Mouse (Mus musculus) G1E (cell line): ENCODE results near the gene Rgs3. TPM values are rescaled to one million over a fixed set of nuclear protein-coding genes. Genes with fewer than 3 reads are reported as not detected.

Source experiments
- ATAC-seq: 2 replicates; pipeline ENCODE4 v1.8.0; 2016; ENCODE audit warnings: mild to moderate bottlenecking; ENCODE audit not compliant: insufficient number of reproducible peaks, poor library complexity, low FRiP score, severe bottlenecking; ENCODE audit errors: extremely low read depth
- DNase-seq: peaks from one replicate; pipeline ENCODE4 v3.0.0; 2012; ENCODE audit warnings: low spot score
- H3K27me3 ChIP-seq: 2 replicates; pipeline ENCODE4 v1.6.1; 2012; ENCODE audit warnings: mild to moderate bottlenecking, low read length, inconsistent platforms; ENCODE audit not compliant: insufficient read depth
- H3K36me3 ChIP-seq: replicated peaks from 2 replicates; pipeline ENCODE3; 2012; ENCODE audit warnings: mild to moderate bottlenecking, inconsistent platforms
- H3K4me1 ChIP-seq: 2 replicates; pipeline ENCODE4 v1.6.1; 2012; ENCODE audit warnings: low read depth, low read length, inconsistent platforms, mixed read lengths; ENCODE audit not compliant: insufficient read depth
- H3K4me3 ChIP-seq: 2 replicates; pipeline ENCODE4 v1.5.1; 2012; ENCODE audit warnings: low read depth, mild to moderate bottlenecking, inconsistent platforms, low read length, moderate library complexity, mixed read lengths
- H3K9me3 ChIP-seq: replicated peaks from 2 replicates; pipeline ENCODE4 v1.6.1; 2012; ENCODE audit warnings: inconsistent platforms
- CTCF ChIP-seq: IDR thresholded peaks from 2 replicates; pipeline ENCODE4 v1.5.1; 2012; ENCODE audit warnings: low read depth, low read length, inconsistent platforms, mixed read lengths
- GATA1 ChIP-seq: IDR thresholded peaks from 2 replicates; pipeline ENCODE4 v1.6.1; 2012; ENCODE audit warnings: borderline replicate concordance, low read length, inconsistent platforms, mixed read lengths
- GATA2 ChIP-seq: IDR thresholded peaks from 2 replicates; pipeline ENCODE4 v1.6.1; 2012; ENCODE audit warnings: low read depth, low read length, inconsistent platforms, borderline replicate concordance
- POLR2AphosphoS5 ChIP-seq: IDR thresholded peaks from 2 replicates; pipeline ENCODE4 v1.6.1; 2012; ENCODE audit warnings: low read depth, low read length, inconsistent platforms; ENCODE audit not compliant: insufficient replicate concordance
- TAL1 ChIP-seq: conservative IDR thresholded peaks from 2 replicates; pipeline ENCODE4 v1.6.1; 2012; ENCODE audit warnings: low read depth, low read length, inconsistent platforms, mixed read lengths
- polyA plus RNA-seq: library from polyadenylated mRNA; stranded (reverse); fragments of >175 nt; gene quantifications from 2 replicates; pipeline ENCODE4 v1.2.3, GENCODE M21; 2012
- total RNA-seq, 2 experiments: library from RNA; stranded (forward) in 1 of 2; stranded (reverse) in 1 of 2; fragments of 200-1000 nt in 1 of 2; fragments of >200 nt in 1 of 2; fragmentation: Nextera tagmentation in 1 of 2; gene quantifications; 2 replicates each; pipeline ENCODE4 v1.2.3; 2014 to 2017

Gene Rgs3
- total and polyA plus RNA-seq, 3 experiments = 0.16 TPM; not detected in 2

DNA sequence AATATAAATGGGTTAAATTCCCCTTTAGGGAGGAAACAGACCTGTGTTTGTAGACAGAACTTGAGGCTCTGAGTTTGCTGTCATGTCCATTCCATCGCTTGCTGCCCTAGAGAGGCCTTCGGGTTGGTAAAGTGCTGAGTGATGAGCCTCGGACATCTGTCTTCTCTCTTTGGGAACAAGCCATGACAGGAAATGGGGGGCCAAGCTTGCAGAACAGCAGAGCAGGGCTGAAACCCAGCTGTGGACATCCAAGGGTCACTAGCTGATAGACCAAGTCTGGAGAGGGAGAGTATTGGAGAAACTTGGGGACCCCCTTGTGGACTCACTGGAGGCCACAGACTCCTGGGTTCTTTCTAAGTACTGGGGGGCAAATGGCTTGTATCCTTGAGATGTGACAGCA lies 177.3 kb downstream of the Rgs3 start:
- Histone ChIP-seq H3K4me3 (no peak overlapping the region), H3K4me1 (no peaks in the 10 kb centered on the region), H3K36me3 (no peaks in the 10 kb centered on the region), H3K27me3 (no peaks in the 10 kb centered on the region), H3K9me3 (peaks cover 76% of the 10 kb centered on the region)
- no peak for TF ChIP-seq CTCF
- no peak for TF ChIP-seq GATA2
- DNase-seq = no peak
- no peak for ATAC-seq

DNA sequence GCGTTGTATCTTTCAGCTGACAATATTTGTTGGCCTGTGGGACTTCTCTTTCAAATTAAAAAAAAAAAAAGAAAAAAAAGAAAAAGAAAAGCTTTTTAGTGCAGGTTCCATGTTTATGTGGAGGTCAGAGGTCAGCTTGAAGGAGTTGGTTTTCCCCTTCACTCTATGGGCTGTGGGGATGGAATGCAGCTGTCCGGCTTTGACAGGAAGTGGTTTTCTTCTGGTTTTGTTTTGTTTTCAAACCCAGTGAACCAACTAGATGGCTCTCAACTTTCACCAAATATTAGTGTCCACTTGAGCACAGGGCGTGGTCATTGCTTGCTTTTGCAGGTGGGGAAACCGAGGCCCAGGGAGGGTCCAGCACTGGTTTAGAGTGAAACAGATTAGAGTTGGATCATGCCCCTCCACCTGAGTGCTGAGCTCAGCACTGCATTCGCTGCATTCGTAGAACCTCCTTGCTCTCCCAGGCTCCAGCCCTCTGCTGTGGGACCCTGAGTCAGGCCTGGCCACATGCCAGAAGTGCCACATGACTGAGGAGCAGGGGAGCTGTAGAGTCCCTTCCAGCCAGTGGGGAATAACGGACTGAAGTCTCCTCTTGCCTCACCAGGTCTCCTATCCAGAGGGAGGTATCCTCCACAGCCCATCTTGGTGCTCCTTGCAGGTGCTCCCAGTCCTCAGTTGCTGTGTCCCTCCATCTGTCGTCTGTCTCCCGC lies 178.5 kb downstream of the Rgs3 start:
- DNase-seq = no peak
- Histone ChIP-seq H3K36me3 (no peaks in the 10 kb centered on the region), H3K4me1 (no peaks in the 10 kb centered on the region), H3K4me3 (0 out of 2 replicates have a peak overlapping the region, but pooled peaks have one; percentile 5), H3K27me3 (no peaks in the 10 kb centered on the region), H3K9me3 (peaks cover 77% of the 10 kb centered on the region)
- ATAC-seq = no peak
- no peak for TF ChIP-seq TAL1
- TF ChIP-seq GATA1 = no peak
- TF ChIP-seq GATA2 = no peak
- no peak for TF ChIP-seq CTCF
- no peak for TF ChIP-seq POLR2AphosphoS5

- H3K4me3 ChIP-seq = no peak overlapping the region
- no peaks in the 10 kb centered on the region for H3K4me1 ChIP-seq
- TF ChIP-seq POLR2AphosphoS5 (no peak), GATA1 (no peak), CTCF (no peak), GATA2 (no peak), TAL1 (no peak)
- no peak for ATAC-seq
- H3K9me3 ChIP-seq = peaks cover 79% of the 10 kb centered on the region
- no peaks in the 10 kb centered on the region for H3K36me3 ChIP-seq
- no peaks in the 10 kb centered on the region for H3K27me3 ChIP-seq
- DNase-seq = no peak
Measured at GRCm38 (mm10) chr4:62738996-62739395, 179.3 kb downstream of the Rgs3 start.

- H3K4me1 ChIP-seq = no peaks in the 10 kb centered on the region
- H3K4me3 ChIP-seq = no peak overlapping the region
- ATAC-seq (no peak), DNase-seq (no peak)
- no peaks in the 10 kb centered on the region for H3K36me3 ChIP-seq
- peaks cover 83% of the 10 kb centered on the region for H3K9me3 ChIP-seq
- no peaks in the 10 kb centered on the region for H3K27me3 ChIP-seq
- no peak for TF ChIP-seq GATA2
- TF ChIP-seq POLR2AphosphoS5 = no peak
- TF ChIP-seq GATA1 = no peak
- no peak for TF ChIP-seq TAL1
- no peak for TF ChIP-seq CTCF
Measured at GRCm38 (mm10) chr4:62739591-62739990, 179.9 kb downstream of the Rgs3 start.

DNA sequence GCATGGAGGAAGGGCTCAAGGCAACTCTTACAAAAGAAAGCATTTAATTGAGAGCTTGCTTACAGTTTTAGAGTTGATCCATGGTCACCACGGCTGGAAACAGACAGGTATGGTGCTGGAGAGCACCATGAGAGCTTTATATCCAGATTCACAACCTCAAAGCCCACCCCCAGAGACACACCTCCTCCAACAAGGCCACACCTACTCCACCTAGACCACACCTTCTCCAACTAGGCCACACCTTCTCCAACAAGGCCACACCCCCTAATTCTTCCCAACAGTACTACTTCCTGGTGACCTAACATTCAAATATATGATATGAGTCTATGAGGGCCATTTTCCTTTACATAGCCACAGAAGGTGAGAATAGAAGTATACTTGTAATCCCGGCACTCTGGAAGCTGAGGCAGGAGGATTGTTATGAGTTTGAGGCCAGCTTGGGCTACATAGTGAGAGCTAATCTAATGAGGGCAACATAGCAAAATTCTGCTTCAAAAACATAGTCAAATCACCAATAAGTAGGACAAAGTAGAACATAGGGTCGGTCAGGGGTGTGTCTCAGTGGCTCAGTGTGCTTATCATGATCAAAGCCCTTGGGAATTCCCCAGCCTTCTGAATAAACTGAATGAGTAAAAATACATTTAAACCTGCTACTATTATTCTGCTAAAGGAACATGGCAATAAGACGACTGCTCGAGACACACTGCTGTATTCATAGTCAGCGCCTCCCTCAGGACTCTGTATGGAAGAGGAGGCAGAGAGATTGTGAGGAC lies 180.8 kb downstream of the Rgs3 start:
- no peak for TF ChIP-seq GATA1
- TF ChIP-seq GATA2 = no peak
- TF ChIP-seq TAL1 = no peak
- TF ChIP-seq CTCF = no peak
- no peak for TF ChIP-seq POLR2AphosphoS5
- Histone ChIP-seq H3K27me3 (no peaks in the 10 kb centered on the region), H3K4me3 (no peak overlapping the region), H3K4me1 (no peaks in the 10 kb centered on the region), H3K9me3 (peaks cover 76% of the 10 kb centered on the region), H3K36me3 (no peaks in the 10 kb centered on the region)
- DNase-seq = no peak
- no peak for ATAC-seq

DNA sequence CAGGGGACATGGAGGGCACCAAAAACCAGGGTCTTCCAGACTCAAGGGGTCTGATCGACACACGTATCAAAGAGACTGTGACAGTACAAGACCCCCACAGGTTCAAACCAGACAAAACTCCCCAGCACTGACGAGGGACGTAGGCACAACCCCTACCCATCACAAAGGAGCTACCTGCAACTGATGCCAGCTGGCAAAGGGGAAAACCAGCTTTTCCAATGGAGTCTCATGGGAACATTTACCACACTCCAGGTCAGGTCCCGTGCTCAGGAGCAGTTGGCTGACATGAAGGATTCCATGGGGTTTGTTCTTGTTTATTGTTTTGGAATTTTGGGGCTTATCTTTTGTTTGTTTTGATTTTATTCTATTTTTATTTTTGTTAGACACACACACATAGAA lies 181.4 kb downstream of the Rgs3 start:
- no peak for DNase-seq
- Histone ChIP-seq H3K27me3 (no peaks in the 10 kb centered on the region), H3K36me3 (no peaks in the 10 kb centered on the region), H3K9me3 (peaks cover 76% of the 10 kb centered on the region), H3K4me3 (no peak overlapping the region), H3K4me1 (no peaks in the 10 kb centered on the region)
- TF ChIP-seq CTCF (no peak), GATA1 (no peak), TAL1 (no peak), POLR2AphosphoS5 (no peak), GATA2 (no peak)
- no peak for ATAC-seq
